Mouse (Mus musculus): ENCODE results near the gene Flt3.

GRCm38 (mm10) chr5:147345981-147346380 is 54.3 kb downstream of the Flt3 start:
- TF ChIP-seq CTCF (conservative IDR thresholded peaks at IDR 0.05; ENCODE audit: insufficient read depth, insufficient read length, low read depth, low read length) (no peak), POLR2A (IDR thresholded peaks at IDR 0.05; ENCODE audit: low read depth, low read length) (no peak)

Data from kidney, adult 2 months (tissue).